Mouse (Mus musculus): Measurements from ENCODE around the gene Pth1r.

DNA sequence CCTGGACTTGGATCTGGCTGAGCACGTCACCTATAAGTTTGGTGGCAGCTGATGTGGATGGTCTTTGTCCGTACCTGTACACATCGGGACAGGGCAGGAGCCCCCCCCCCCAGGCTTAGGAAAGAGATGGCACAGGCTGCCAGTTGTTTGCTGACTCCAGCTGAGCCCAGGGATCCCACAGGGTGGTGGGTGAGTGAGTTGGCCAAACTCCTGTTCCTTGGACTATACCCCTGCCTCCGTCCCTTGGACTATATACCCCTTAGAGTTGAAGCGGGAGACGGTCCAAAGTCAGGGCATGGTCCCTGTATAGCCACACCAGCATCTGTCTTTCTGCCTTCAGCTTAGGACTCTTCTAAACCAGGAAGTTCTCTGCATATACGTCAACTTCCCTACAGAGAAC lies 7.0 kb downstream of the Pth1r start:
- TF ChIP-seq POLR2A (IDR thresholded peaks at IDR 0.05; ENCODE audit: extremely low read depth, insufficient read depth, low read length) (no peak), CTCF (IDR thresholded peaks at IDR 0.05; ENCODE audit: low read depth, low read length) (no peak)
